Mouse (Mus musculus) brown adipose tissue, adult 24 weeks (tissue): Measurements from ENCODE around the gene Hmg20b. TPM values are rescaled to one million over a fixed set of nuclear protein-coding genes. Genes with fewer than 3 reads are reported as not detected.

Source experiments
- H3K27ac ChIP-seq: fragments of 200-500 bp; replicated peaks from 2 replicates; pipeline ENCODE4 v1.5.1; 2012; ENCODE audit warnings: low read depth, mild to moderate bottlenecking, low read length
- H3K4me1 ChIP-seq: fragments of 200-500 bp; 2 replicates; pipeline ENCODE4 v1.6.1; 2012; ENCODE audit warnings: low read length, mixed read lengths; ENCODE audit not compliant: control insufficient read depth, insufficient read depth, insufficient read length
- H3K4me3 ChIP-seq: fragments of 200-500 bp; 2 replicates; pipeline ENCODE4 v1.5.1; 2012; ENCODE audit warnings: low read depth, mild to moderate bottlenecking, low read length, moderate library complexity; ENCODE audit not compliant: insufficient read depth
- polyA plus RNA-seq: library from polyadenylated mRNA; stranded (reverse); fragments of >200 nt; gene quantifications from 2 replicates; pipeline ENCODE4 v1.2.4, GENCODE M21; 2012; ENCODE audit not compliant: missing spikeins, insufficient read depth, insufficient read length

Hmg20b gene
- polyA plus RNA-seq, 1 experiment, result 78.7 TPM

- H3K4me3 ChIP-seq, result peak overlapping the region; percentile 73; the same call in 1 of the 2 replicates
- no peak overlapping the region for H3K27ac ChIP-seq
- H3K4me1 ChIP-seq, result peaks cover 19% of the 10 kb centered on the region
Measured at GRCm38 (mm10) chr10:81385603-81386306, 35.5 kb upstream of the Hmg20b start.

GRCm38 (mm10) chr10:81384605-81384982 is 34.3 kb upstream of the Hmg20b start:
- Histone ChIP-seq H3K4me3 (peak overlapping the region; percentile 73), H3K27ac (peak overlapping the region; percentile 58), H3K4me1 (peaks cover 12% of the 10 kb centered on the region)

DNA sequence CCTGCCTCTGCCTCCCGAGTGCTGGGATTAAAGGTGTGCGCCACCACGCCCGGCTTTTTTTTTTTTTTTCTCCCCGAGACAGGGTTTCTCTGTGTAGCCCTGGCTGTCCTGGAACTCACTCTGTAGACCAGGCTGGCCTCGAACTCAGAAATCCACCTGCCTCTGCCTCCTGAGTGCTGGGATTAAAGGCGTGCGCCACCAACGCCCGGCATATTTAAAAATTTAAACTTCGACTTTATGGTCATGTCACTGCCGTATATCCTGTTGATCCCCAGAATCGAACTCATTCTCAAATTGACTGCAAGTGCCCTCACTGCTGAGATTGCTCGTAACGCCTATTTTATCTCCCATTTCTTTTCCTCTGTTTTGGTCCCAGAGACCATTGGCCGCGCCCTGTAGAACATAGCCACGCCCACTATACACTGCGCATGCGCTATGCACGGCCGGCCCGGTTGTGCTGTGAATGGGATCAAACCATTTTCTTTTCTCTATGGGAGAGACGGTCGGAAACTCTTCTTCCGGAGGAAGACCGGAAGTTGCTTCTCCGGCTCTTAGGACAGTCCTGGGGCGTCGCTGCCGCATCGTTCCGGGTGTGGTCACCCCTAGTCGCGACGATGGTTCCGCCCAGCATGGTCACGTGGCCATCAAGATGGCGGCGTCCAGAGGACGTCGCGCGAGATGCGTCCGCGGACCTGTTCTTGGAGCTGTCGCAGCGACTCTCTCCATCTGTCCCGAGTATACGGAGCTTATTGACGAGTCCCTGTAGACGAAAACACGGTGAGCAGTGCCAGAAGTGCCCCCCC is 33.7 kb upstream of the Hmg20b start, which contains the start of the genes Dohh and Gm48551:
Gene Dohh (plus strand): TSS at position 627 of the 803 bp plus-strand sequence.
Gene Gm48551 (plus strand): TSS at position 665 of the 803 bp plus-strand sequence.
- peak within 1 kb of the TSS; percentile 73 for H3K4me3 ChIP-seq
- peaks cover 10% of the 10 kb centered on the region for H3K4me1 ChIP-seq
- peak within 1 kb of the TSS; percentile 58 for H3K27ac ChIP-seq

GRCm38 (mm10) chr10:81382039-81382438 is 31.8 kb upstream of the Hmg20b start:
- Histone ChIP-seq H3K4me1 (peaks cover 16% of the 10 kb centered on the region), H3K4me3 (no peak overlapping the region), H3K27ac (no peak overlapping the region)

- Histone ChIP-seq H3K4me1 (peaks cover 16% of the 10 kb centered on the region), H3K27ac (no peak overlapping the region), H3K4me3 (no peak overlapping the region)
Measured at GRCm38 (mm10) chr10:81379809-81380378, 29.6 kb upstream of the Hmg20b start.

DNA sequence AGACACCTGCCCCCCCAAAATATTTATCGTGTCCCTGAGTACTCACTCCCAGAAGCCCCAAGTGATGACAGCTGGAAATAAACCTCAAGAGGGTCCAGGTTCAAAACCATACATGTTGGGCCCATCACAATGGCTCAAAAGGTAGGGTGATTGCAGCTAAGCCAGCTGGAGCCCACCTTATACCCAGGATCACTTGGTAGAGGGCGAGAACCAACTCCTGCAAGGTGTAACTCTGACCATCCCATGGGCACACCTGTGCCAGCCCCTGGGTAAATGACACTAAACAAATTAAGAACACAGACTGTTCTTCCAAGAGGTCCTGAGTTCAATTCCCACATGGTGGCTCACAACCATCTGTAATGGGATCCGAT is 28.9 kb upstream of the Hmg20b start:
- H3K27ac ChIP-seq, result no peak overlapping the region
- peak overlapping the region; percentile 56 for H3K4me3 ChIP-seq
- peaks cover 15% of the 10 kb centered on the region for H3K4me1 ChIP-seq

DNA sequence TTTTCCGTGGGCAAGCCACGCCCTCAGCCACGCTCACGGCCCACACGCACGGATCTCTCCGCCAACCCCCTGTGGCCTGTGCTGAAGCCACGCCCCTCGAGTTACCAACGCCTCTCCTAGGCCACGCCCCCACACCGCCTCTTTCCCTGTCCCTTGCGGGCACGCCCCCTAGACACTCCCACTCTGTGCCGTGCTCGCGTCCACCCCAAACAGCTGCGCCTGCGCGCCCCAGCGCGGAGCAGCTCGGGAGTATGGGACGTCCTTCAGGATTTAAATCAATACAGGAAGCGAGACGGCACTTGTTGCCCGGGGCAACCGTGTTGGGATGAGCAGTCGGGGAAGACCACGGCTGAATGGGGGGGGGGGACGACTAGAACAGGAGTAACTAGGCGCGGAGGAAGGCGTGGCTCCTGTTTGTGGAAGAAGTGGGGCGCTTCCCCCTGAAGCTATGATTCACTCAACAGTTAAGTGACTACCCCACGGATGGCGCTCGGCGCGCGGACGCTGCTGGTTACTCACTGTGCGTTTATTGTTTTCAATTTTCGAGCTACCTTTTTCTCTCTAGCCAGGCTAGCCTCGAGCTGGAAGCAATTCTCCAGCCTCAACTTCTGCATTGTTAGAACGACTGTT is 28.4 kb upstream of the Hmg20b start:
- Histone ChIP-seq H3K4me3 (peak overlapping the region; percentile 56), H3K27ac (no peak overlapping the region), H3K4me1 (peaks cover 15% of the 10 kb centered on the region)

DNA sequence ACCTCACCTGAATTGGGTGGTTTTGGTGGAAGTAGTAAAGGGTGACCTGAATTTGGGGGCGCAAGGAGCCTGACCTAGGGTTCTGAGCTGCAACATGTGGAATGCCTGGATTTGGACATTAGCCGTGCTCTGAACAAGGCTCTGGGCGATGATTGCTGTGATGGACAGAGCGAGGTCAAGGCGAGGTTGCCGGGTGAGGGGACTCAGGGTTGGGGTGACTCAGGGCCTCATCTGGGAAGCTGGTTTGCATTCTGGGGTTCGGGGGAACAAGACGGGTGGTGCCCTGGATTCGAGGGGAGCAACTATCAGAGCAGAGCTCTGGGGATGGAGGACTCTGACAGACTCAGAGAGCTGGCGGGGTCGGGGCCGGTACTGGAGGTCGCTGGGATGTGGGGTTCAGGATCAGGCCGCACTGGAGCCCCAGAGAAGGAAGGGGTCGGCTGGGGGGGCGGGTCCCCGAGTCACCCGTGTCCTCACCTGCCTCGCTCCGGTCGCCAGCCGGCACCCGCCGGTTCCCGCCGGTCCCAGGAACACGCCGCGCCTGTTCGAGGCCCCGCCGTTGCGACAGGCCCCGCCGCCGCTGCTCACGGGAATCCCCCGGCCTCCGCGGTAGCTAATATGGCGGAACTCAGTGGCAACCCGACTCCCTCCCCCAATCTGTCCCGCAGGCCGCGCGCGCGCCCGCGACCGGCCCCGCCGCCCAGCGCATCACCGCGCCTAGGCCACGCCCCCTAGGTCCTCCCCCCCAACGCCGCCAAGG is 27.7 kb upstream of the Hmg20b start, which contains the start of gene Fzr1:
Gene Fzr1 (minus strand): TSS at position 724 of the 760 bp plus-strand sequence.
- peak within 1 kb of the TSS; percentile 70 for H3K4me3 ChIP-seq
- peak within 1 kb of the TSS; percentile 24; the same call in 1 of the 2 replicates for H3K27ac ChIP-seq
- H3K4me1 ChIP-seq, result peaks cover 15% of the 10 kb centered on the region

- Histone ChIP-seq H3K27ac (no peak overlapping the region), H3K4me1 (peaks cover 15% of the 10 kb centered on the region), H3K4me3 (peak overlapping the region; percentile 70)
Measured at GRCm38 (mm10) chr10:81377362-81377664, 27.0 kb upstream of the Hmg20b start.

DNA sequence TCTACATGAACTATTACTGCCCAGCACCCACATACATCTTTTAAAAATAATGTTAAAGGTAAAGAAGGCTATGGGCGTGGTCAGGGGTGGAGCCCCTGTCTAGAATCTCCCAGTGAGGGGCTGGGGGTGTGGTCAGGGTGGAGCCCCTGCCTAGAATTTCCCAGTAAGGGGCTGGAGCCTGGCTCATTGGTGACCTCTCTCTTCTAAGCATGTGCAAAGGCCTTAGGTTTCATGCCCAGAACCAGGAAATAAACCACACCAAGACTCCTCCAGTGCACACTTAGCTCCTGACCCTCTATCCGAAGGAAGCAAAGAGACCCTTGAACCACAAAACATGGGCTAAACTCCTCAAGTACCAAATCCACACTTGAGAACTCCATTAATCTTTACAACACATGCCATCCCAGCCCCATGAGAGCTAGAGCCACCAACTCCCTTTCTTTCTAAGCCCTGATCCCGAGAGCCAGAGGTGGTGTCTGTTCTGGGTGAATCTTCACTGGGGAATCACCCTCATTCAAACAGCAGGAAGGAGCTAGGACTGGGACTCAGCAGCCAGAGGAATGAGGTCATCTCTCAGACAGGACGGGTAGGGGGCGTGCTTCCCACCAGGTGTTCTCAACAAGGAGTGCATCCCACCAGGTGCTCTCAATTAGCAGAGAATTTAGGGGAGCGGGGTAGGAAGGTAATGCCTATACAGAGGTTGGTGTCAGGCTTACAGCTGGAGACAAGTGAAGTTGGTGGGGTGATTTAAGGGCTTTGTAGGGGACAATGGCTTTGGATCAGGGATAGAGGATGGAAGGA is 26.5 kb upstream of the Hmg20b start:
- Histone ChIP-seq H3K27ac (no peak overlapping the region), H3K4me3 (peak overlapping the region; percentile 70), H3K4me1 (peaks cover 15% of the 10 kb centered on the region)

GRCm38 (mm10) chr10:81375322-81375721 is 25.0 kb upstream of the Hmg20b start:
- no peak overlapping the region for H3K4me3 ChIP-seq
- H3K27ac ChIP-seq, result no peak overlapping the region
- H3K4me1 ChIP-seq, result peaks cover 15% of the 10 kb centered on the region

- H3K27ac ChIP-seq, result no peak overlapping the region
- H3K4me1 ChIP-seq, result peaks cover 7% of the 10 kb centered on the region; the same call in 1 of the 2 replicates
- no peak overlapping the region for H3K4me3 ChIP-seq
Measured at GRCm38 (mm10) chr10:81367207-81367495, 16.9 kb upstream of the Hmg20b start.

GRCm38 (mm10) chr10:81366477-81367206 is 16.4 kb upstream of the Hmg20b start:
- H3K4me3 ChIP-seq, result no peak overlapping the region
- no peak overlapping the region for H3K27ac ChIP-seq
- peaks cover 7% of the 10 kb centered on the region; the same call in 1 of the 2 replicates for H3K4me1 ChIP-seq
